Mouse (Mus musculus): Measurements from ENCODE around the gene Siva1.

GRCm38 (mm10) chr12:112644855-112645506 is 502 bp downstream of the Siva1 start:
- TF ChIP-seq EP300 (IDR thresholded peaks at IDR 0.05; ENCODE audit: low read depth) (no peak), CTCF (IDR thresholded peaks at IDR 0.05; ENCODE audit: low read depth) (no peak)

All from heart, postnatal 0 days (tissue).